ENCODE assay signal across 8 mouse cellular contexts in the genomic region with DNA sequence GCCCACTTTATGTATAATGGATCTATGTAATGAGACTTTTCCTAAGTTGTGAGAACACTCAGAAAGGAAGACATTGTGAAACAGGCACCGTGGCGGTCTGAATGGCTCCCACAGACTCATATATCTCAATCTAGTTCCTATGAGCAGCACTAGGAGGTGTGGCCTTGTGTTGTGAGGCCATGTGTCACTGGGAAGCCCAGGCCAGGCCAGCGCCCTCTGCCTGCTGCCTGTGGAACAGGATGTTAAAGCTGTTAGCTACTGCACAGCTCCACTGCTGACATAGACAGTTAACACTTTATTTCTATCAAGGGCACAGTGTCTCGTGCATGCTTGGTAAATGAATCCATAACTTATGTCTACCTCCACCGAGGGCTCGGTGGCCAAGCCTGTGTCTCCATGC. TPM values are rescaled to one million over a fixed set of nuclear protein-coding genes. Genes with fewer than 3 reads are reported as not detected.
DNase-seq lines count a peak whose midpoint lies in the region; ATAC-seq lines count a peak whose summit lies in the region.

No protein-coding gene starts in this region.

- DNase-seq in frontal cortex, postnatal 36 days (ENCODE audit: low spot score in 2 of 2): no peak
- peak; percentile 66 to 70 for DNase-seq in B cell, adult 2 months
- DNase-seq in adrenal gland, adult 2 months: peak; percentile 61
- peak; percentile 75 for DNase-seq in lung, postnatal 10 days
- DNase-seq in thymus, postnatal 0 days (ENCODE audit: low spot score): peak; percentile 55
- no peak for DNase-seq in urinary bladder, postnatal 25 days (ENCODE audit: low spot score)

- peak; percentile 38; the same call in 1 of the 2 replicates for ATAC-seq in frontal cortex, adult (ENCODE audit: low TSS enrichment)
- peak; percentile 52 for ATAC-seq in inflammation-experienced regulatory T-cells, adult 6 months

RNA-seq across cellular contexts. Expression of gene Cct2, which starts 14.7 kb away (rescaled TPM):
- total RNA-seq in adrenal gland, adult 2 months (2021): 100 to 1,000 TPM; 217 to 230 TPM
- polyA plus RNA-seq in adrenal gland, adult 2 months (2012; rRNA removed): 17.6 and 21.5 TPM in 2 replicates
- 100 to 1,000 TPM; 184 to 248 (median 228) TPM for polyA plus RNA-seq in inflammation-experienced regulatory T-cells, adult 6 months (2017; shearing (Covaris generic))
- polyA plus RNA-seq in thymus, postnatal 0 days (2015; fragmentation: Nextera tagmentation; extraction: Ambion mirVana): 263 and 270 TPM in 2 replicates

RNA-seq across cellular contexts. Expression of gene Lrrc10, which starts 33.1 kb away (rescaled TPM):
- not detected for total RNA-seq in adrenal gland, adult 2 months (2021)
- polyA plus RNA-seq in adrenal gland, adult 2 months (2012; rRNA removed): not detected in 2 replicates
- polyA plus RNA-seq in inflammation-experienced regulatory T-cells, adult 6 months (2017; shearing (Covaris generic)): not detected
- not detected in 2 replicates for polyA plus RNA-seq in thymus, postnatal 0 days (2015; fragmentation: Nextera tagmentation; extraction: Ambion mirVana)

Comparison
In these comparisons a context has a peak if more than half of its experiments do, and no peak if none do; other contexts are left out.
1. DNase-seq: peak in B cell, adult 2 months (2 of 2), adrenal gland, adult 2 months (single experiment), lung, postnatal 10 days (single experiment) and thymus, postnatal 0 days (single experiment); none in frontal cortex, postnatal 36 days (0 of 2) and urinary bladder, postnatal 25 days (single experiment).